Mouse (Mus musculus) heart, postnatal 0 days (tissue): ENCODE results near the gene Rtca. TPM values are rescaled to one million over a fixed set of nuclear protein-coding genes. Genes with fewer than 3 reads are reported as not detected.

Experiments
- ATAC-seq: fragments of 200-750 bp; cut with Nextera tagmentation; 2 replicates; pipeline ENCODE4 v1.8.0; 2017; ENCODE audit warnings: low read depth, moderate number of reproducible peaks, moderate library complexity; ENCODE audit not compliant: insufficient read depth
- DNase-seq: peaks from one replicate; pipeline ENCODE4 v3.0.0-alpha.2; 2016; ENCODE audit warnings: low spot score
- H3K27ac ChIP-seq: fragments of 300-500 bp; sonication (generic); 2 replicates; pipeline ENCODE4 v1.5.1; 2014; ENCODE audit warnings: low read depth, mild to moderate bottlenecking
- H3K27me3 ChIP-seq: fragments of 300-500 bp; sonication (generic); 2 replicates; pipeline ENCODE4 v1.6.1; 2014; ENCODE audit warnings: low read length, mixed read lengths; ENCODE audit not compliant: control insufficient read depth, insufficient read depth
- H3K36me3 ChIP-seq: fragments of 300-500 bp; sonication (generic); replicated peaks from 2 replicates; pipeline ENCODE4 v1.6.1; 2014; ENCODE audit warnings: low read length, mixed read lengths; ENCODE audit not compliant: control insufficient read depth, insufficient read depth
- H3K4me1 ChIP-seq: fragments of 300-500 bp; sonication (generic); 2 replicates; pipeline ENCODE4 v1.6.1; 2014; ENCODE audit warnings: antibody characterized with exemption; ENCODE audit not compliant: control insufficient read depth, insufficient read depth
- H3K4me2 ChIP-seq: fragments of 300-500 bp; sonication (generic); 2 replicates; pipeline ENCODE4 v1.6.1; 2014; ENCODE audit warnings: low read depth, mild to moderate bottlenecking, low read length, moderate library complexity
- H3K4me3 ChIP-seq: fragments of 300-500 bp; sonication (generic); 2 replicates; pipeline ENCODE4 v1.5.1; 2014; ENCODE audit warnings: low read depth, low read length
- H3K9ac ChIP-seq: fragments of 300-500 bp; sonication (generic); replicated peaks from 2 replicates; pipeline ENCODE4 v1.6.1; 2014; ENCODE audit warnings: low read depth, low read length, mixed read lengths
- H3K9me3 ChIP-seq: fragments of 300-500 bp; sonication (generic); replicated peaks from 2 replicates; pipeline ENCODE4 v1.6.1; 2016; ENCODE audit warnings: low read length; ENCODE audit not compliant: control insufficient read depth
- CTCF ChIP-seq: IDR thresholded peaks from 2 replicates; pipeline ENCODE4 v1.5.1; 2016; ENCODE audit warnings: antibody characterized with exemption, control low read depth, low read depth
- EP300 ChIP-seq: IDR thresholded peaks from 2 replicates; pipeline ENCODE4 v1.6.1; 2016; ENCODE audit warnings: antibody characterized with exemption, low read depth
- WGBS: fragments of 180-500 bp; shearing (Covaris S2); extraction: QIAGEN DNeasy Blood & Tissue Kit; methylation state at CpG from one replicate; pipeline ENCODE4 v1.1.7; 2014; 5-methylcytosine and 5-hydroxymethylcytosine counted together
- polyA plus RNA-seq: library from polyadenylated mRNA; unstranded; fragments of >200 nt; fragmentation: Nextera tagmentation; extraction: Ambion mirVana; gene quantifications from 2 replicates; pipeline ENCODE4 v1.2.1, GENCODE M21; 2015
- total RNA-seq: library from RNA; depleted of rRNA; stranded (reverse); fragments of >200 nt; gene quantifications from 2 replicates; pipeline ENCODE4 v1.2.3, GENCODE M21; 2014; ENCODE audit warnings: low replicate concordance

Gene Rtca
- total and polyA plus RNA-seq, 2 experiments from 2014 or later = 51.3 to 58.1 TPM

DNA sequence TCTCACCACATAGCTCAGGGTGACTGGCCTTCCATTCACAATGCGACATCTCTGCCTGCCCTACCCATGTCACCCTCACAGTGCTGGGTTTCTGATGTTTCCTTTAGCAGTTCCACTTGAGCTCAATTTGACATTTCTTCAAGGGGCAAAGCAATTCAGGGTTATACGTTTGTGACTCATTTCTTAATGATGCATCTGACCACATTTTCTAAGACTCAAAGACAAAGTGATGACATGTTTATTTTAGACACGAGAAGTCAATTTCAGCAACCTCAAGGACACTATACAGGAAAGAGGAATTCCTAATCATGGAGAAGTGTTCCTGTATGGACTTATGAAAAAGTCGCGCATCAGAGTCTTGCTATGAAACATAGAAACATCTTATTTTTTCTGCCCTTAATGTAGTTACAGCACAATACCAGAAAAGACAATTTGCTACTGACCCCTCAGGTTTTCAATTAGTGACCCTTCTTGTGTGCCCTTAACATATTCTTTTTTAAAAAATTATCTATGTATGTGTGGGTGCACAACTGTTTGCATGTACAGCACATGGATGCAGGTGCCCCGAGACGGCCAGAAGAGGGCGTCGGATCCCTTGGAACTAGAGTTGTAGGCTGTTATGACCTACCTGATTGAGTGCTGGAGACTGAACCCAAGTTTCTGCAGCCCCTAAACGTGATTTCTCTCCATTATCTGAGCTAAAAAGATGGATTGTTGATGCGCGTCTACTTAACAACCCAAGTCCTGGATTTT is 4.3 kb upstream of the Rtca start:
- H3K27me3 ChIP-seq = no peaks in the 10 kb centered on the region
- TF ChIP-seq CTCF = no peak
- no peak for TF ChIP-seq EP300
- H3K9ac ChIP-seq = no peak overlapping the region
- peaks cover 7% of the 10 kb centered on the region for H3K4me1 ChIP-seq
- no peak for DNase-seq
- 31% methylated on average over 12 of the region's 12 CpGs for WGBS
- H3K27ac ChIP-seq = peak overlapping the region; percentile 69; the same call in 1 of the 2 replicates
- H3K9me3 ChIP-seq = no peaks in the 10 kb centered on the region
- H3K36me3 ChIP-seq = no peaks in the 10 kb centered on the region
- peak overlapping the region; percentile 87 for H3K4me2 ChIP-seq
- ATAC-seq = peak; percentile 10; the same call in 1 of the 2 replicates
- peak overlapping the region; percentile 60 for H3K4me3 ChIP-seq

DNA sequence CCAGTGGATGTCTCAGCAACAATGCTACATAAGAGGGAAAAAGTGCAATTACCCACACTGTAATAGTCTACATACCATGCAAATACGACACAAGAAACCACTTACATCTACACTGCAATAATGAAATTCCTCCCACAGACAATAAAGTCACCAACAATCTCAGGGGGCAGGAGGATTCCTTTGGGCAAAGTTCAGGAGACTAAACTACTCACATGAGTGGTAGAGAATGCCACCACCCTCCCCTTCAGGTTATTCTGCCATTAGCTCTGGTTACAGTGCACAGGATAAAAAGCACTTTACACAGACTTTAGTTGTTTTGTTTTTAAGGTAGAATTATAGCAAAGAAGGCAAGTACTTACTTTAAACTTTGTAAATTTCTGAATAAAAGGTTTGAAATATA is 12.3 kb downstream of the Rtca start:
- Histone ChIP-seq H3K27ac (no peak overlapping the region), H3K4me3 (no peak overlapping the region), H3K27me3 (no peaks in the 10 kb centered on the region), H3K4me1 (no peaks in the 10 kb centered on the region), H3K36me3 (peaks cover 91% of the 10 kb centered on the region), H3K9me3 (no peaks in the 10 kb centered on the region), H3K9ac (no peak overlapping the region), H3K4me2 (no peak overlapping the region)
- DNase-seq (no peak), ATAC-seq (no peak)
- no peak for TF ChIP-seq EP300
- TF ChIP-seq CTCF = no peak
- 86% methylated on average over 1 of the region's 1 CpGs for WGBS

DNA sequence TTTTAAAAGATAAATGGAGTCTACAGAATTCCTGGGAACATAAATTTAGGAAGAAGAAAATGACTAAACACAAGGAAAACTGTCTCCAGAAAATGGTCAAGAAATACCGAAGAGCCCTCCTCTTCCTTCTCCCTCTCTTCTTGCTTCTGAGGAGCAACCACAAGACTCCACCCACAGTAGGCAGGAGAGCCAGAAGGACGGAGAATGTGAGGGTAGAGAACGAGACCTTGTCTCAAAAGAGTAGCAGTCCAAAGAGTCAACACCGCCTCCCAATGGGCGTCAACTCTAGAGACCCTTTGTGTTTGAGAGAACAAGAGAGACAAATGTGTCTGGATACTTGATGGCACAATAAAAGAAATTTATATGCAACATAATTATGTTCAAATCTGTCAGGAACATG is 14.3 kb downstream of the Rtca start:
- Histone ChIP-seq H3K9me3 (no peaks in the 10 kb centered on the region), H3K4me1 (no peaks in the 10 kb centered on the region), H3K4me2 (no peak overlapping the region), H3K36me3 (peaks cover 93% of the 10 kb centered on the region), H3K4me3 (no peak overlapping the region), H3K27ac (no peak overlapping the region), H3K27me3 (no peaks in the 10 kb centered on the region), H3K9ac (no peak overlapping the region)
- DNase-seq (no peak), ATAC-seq (no peak)
- 60% methylated on average over 5 of the region's 5 CpGs for WGBS
- TF ChIP-seq EP300 (no peak), CTCF (no peak)

DNA sequence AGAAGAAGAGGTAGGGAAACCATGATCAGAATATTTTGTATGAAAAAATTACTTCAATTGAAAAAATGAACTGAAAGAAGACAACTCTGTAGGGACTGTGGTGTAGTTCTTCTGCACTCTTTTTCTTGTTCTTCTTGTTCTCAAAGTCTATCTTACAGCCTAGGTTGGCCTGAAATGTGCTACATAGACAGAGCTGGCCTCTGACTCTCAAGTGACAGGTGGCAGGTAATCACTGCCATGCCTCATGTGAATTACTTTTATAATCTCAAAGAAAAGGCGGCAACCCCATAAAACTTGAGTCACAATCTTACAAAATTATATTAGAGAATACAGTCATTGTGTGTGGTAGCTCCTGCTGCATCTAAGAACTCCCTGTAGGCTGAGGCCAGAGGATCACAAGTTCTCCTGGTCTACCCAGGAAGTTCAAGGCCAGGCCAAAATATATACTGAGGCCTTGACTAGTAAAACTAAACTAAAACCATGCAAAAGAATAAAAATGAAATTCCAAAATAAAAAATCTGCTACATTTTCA is 16.0 kb downstream of the Rtca start:
- DNase-seq (no peak), ATAC-seq (no peak)
- 91% methylated on average over 1 of the region's 1 CpGs for WGBS
- Histone ChIP-seq H3K4me1 (no peaks in the 10 kb centered on the region), H3K9ac (no peak overlapping the region), H3K27me3 (no peaks in the 10 kb centered on the region), H3K27ac (no peak overlapping the region), H3K36me3 (peaks cover 91% of the 10 kb centered on the region), H3K4me2 (no peak overlapping the region), H3K4me3 (no peak overlapping the region), H3K9me3 (no peaks in the 10 kb centered on the region)
- TF ChIP-seq EP300 = no peak
- no peak for TF ChIP-seq CTCF

DNA sequence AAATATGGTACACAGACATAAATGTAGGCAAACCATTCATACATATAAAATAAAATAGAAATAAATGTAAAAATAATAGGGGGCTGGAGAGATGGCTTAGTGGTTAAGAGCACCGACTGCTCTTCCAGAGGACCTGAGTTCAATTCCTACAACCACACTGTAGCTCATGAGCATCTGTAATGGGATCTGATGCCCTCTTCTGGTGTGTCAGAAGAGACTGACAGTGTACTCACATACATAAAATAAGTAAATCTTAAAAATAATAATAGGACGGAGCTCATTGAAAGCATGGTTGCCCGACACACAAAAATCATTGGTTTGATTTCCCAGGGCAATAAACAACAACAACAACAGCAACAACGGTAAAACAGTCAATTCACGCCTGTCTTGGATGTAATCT is 17.1 kb downstream of the Rtca start:
- DNase-seq (no peak), ATAC-seq (no peak)
- WGBS = 92% methylated on average over 5 of the region's 5 CpGs
- Histone ChIP-seq H3K27ac (no peak overlapping the region), H3K4me2 (no peak overlapping the region), H3K36me3 (peaks cover 81% of the 10 kb centered on the region), H3K27me3 (no peaks in the 10 kb centered on the region), H3K4me3 (no peak overlapping the region), H3K9me3 (no peaks in the 10 kb centered on the region), H3K9ac (no peak overlapping the region), H3K4me1 (no peaks in the 10 kb centered on the region)
- no peak for TF ChIP-seq EP300
- TF ChIP-seq CTCF = 0 out of 2 replicates have a peak, but pooled peaks have one; percentile 22
